In the genomic region with DNA sequence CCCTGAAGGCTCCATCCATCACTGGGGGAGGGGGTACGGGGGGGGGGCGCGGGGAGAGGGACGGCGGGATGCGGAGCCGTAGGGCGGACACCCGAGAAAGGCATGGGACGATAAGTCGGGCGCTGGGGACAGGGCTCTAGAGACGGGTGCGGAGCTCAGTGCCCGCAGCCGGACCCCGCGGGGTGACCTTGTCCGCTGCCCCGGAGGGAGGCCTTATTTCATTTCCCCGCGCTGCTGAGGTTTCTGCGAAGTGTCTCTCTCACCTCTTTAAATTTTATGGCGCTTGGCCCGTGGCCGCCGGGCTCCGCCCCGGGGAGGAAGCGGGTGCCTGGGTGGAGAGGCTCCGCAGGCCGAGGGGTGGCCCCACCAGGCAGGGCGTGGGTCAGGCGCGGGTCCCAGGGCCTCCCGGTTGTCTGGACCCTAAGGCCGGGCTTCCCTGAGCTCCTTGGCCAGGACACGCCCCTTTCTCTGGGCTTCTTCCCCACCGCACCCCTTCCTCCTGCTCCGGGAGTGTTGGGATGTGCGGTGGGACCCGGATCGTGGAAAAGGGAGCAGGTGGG, we compare ENCODE assay signal across 8 mouse cellular contexts.
DNase-seq lines count a peak whose midpoint lies in the region; ATAC-seq and TF ChIP-seq lines count a peak whose summit lies in the region.

No protein-coding gene starts in this region.

- H3K4me3 ChIP-seq in heart, embryonic 10.5 days: peak overlapping the region; percentile 67
- peak overlapping the region; percentile 40 for H3K4me3 ChIP-seq in brown adipose tissue, adult 24 weeks (ENCODE audit: insufficient read depth, low read depth, low read length)
- peak overlapping the region; percentile 53 for H3K4me3 ChIP-seq in heart, embryonic 12.5 days
- peak overlapping the region; percentile 35 for H3K4me3 ChIP-seq in limb, embryonic 11.5 days (ENCODE audit: low read depth, low read length)
- peak overlapping the region; percentile 42 for H3K4me3 ChIP-seq in neural tube, embryonic 12.5 days
- no peak overlapping the region for H3K4me3 ChIP-seq in thymus, adult 2 months (ENCODE audit: control insufficient read depth, insufficient read depth, low read length)

- ATAC-seq in heart, embryonic 12.5 days (ENCODE audit: insufficient number of reproducible peaks, low FRiP score): peak; percentile 57; the same call in 1 of the 2 replicates
- peak; percentile 71; the same call in 1 of the 2 replicates for ATAC-seq in limb, embryonic 11.5 days (ENCODE audit: insufficient number of reproducible peaks, low FRiP score, low TSS enrichment, low read depth)
- no peak for ATAC-seq in neural tube, embryonic 12.5 days (ENCODE audit: low FRiP score, low read depth)

- 1% methylated on average over 36 of the region's 43 CpGs for WGBS in heart, embryonic 10.5 days
- 1% methylated on average over 37 of the region's 43 CpGs for WGBS in heart, embryonic 12.5 days
- under 1% methylated on average over 40 of the region's 43 CpGs for WGBS in limb, embryonic 11.5 days
- WGBS in neural tube, embryonic 12.5 days: under 1% methylated on average over 43 of the region's 43 CpGs
- WGBS in thymus, adult 2 months: 2% methylated on average over 42 of the region's 43 CpGs

- H3K36me3 ChIP-seq in heart, embryonic 10.5 days: no peaks in the 10 kb centered on the region
- no peaks in the 10 kb centered on the region for H3K36me3 ChIP-seq in heart, embryonic 12.5 days
- no peaks in the 10 kb centered on the region for H3K36me3 ChIP-seq in limb, embryonic 11.5 days (ENCODE audit: control insufficient read depth, insufficient read depth, low read length)
- H3K36me3 ChIP-seq in neural tube, embryonic 12.5 days: no peaks in the 10 kb centered on the region
- H3K36me3 ChIP-seq in thymus, adult 2 months (ENCODE audit: control insufficient read depth, insufficient read depth, low read length): no peaks in the 10 kb centered on the region

- peak overlapping the region; percentile 87 for H3K4me2 ChIP-seq in heart, embryonic 12.5 days
- peak overlapping the region; percentile 73 for H3K4me2 ChIP-seq in limb, embryonic 11.5 days (ENCODE audit: low read depth, severe bottlenecking)
- H3K4me2 ChIP-seq in neural tube, embryonic 12.5 days (replicated peaks): peak overlapping the region; percentile 85

- peak overlapping the region; percentile 56 for H3K9ac ChIP-seq in heart, embryonic 12.5 days
- peak overlapping the region; percentile 43; the same call in 1 of the 2 replicates for H3K9ac ChIP-seq in limb, embryonic 11.5 days (ENCODE audit: low read length)
- H3K9ac ChIP-seq in neural tube, embryonic 12.5 days: peak overlapping the region; percentile 50

- no peak for TF ChIP-seq POLR2A in thymus, adult 2 months (IDR thresholded peaks at IDR 0.05; ENCODE audit: control insufficient read depth, extremely low read depth, insufficient read depth, low read length, poor library complexity)

- 0 out of 2 replicates have a peak, but pooled peaks cover 3% of the 10 kb centered on the region for H3K9me3 ChIP-seq in heart, embryonic 10.5 days
- H3K9me3 ChIP-seq in heart, embryonic 12.5 days (replicated peaks): 0 out of 2 replicates have a peak, but pooled peaks cover 4% of the 10 kb centered on the region
- H3K9me3 ChIP-seq in limb, embryonic 11.5 days (ENCODE audit: control insufficient read depth, low read length): no peaks in the 10 kb centered on the region
- no peaks in the 10 kb centered on the region for H3K9me3 ChIP-seq in neural tube, embryonic 12.5 days

- H3K4me1 ChIP-seq in heart, embryonic 10.5 days: peaks cover 23% of the 10 kb centered on the region
- H3K4me1 ChIP-seq in brown adipose tissue, adult 24 weeks (ENCODE audit: control insufficient read depth, insufficient read depth, insufficient read length, low read length): no peaks in the 10 kb centered on the region
- peaks cover 21% of the 10 kb centered on the region for H3K4me1 ChIP-seq in heart, embryonic 12.5 days (replicated peaks)
- H3K4me1 ChIP-seq in limb, embryonic 11.5 days (ENCODE audit: control insufficient read depth, insufficient read depth, low read length): peaks cover 27% of the 10 kb centered on the region
- H3K4me1 ChIP-seq in neural tube, embryonic 12.5 days: peaks cover 38% of the 10 kb centered on the region
- H3K4me1 ChIP-seq in thymus, adult 2 months (replicated peaks; ENCODE audit: control insufficient read depth, insufficient read depth, low read length): no peaks in the 10 kb centered on the region

- peak overlapping the region; percentile 74 for H3K27ac ChIP-seq in heart, embryonic 10.5 days
- no peak overlapping the region for H3K27ac ChIP-seq in brown adipose tissue, adult 24 weeks (replicated peaks; ENCODE audit: low read depth, low read length)
- no peak overlapping the region for H3K27ac ChIP-seq in heart, embryonic 12.5 days (ENCODE audit: poor library complexity, severe bottlenecking)
- peak overlapping the region; percentile 72 for H3K27ac ChIP-seq in limb, embryonic 11.5 days (replicated peaks; ENCODE audit: low read depth, low read length)
- H3K27ac ChIP-seq in neural tube, embryonic 12.5 days: peak overlapping the region; percentile 72; the same call in 1 of the 2 replicates
- no peak overlapping the region for H3K27ac ChIP-seq in thymus, adult 2 months (ENCODE audit: control insufficient read depth, insufficient read depth, low read length)

- no peak for DNase-seq in heart, embryonic 10.5 days (ENCODE audit: low spot score)
- no peak for DNase-seq in heart, adult 9 months (ENCODE audit: low spot score in 2 of 2)
- DNase-seq in limb, embryonic 11.5 days (ENCODE audit: low spot score): peak; percentile 82
- DNase-seq in left cerebral cortex, adult 11 months (ENCODE audit: low spot score): no peak
- DNase-seq in thymus, adult 2 months: no peak

- TF ChIP-seq CTCF in thymus, adult 2 months (IDR thresholded peaks at IDR 0.05; ENCODE audit: borderline replicate concordance, control insufficient read depth, extremely low read depth, insufficient read depth, low read length, poor library complexity): no peak

- H3K27me3 ChIP-seq in heart, embryonic 10.5 days (ENCODE audit: insufficient read depth, poor library complexity, severe bottlenecking): peaks cover 83% of the 10 kb centered on the region
- H3K27me3 ChIP-seq in heart, embryonic 12.5 days (replicated peaks): peaks cover 81% of the 10 kb centered on the region
- H3K27me3 ChIP-seq in limb, embryonic 11.5 days (ENCODE audit: control insufficient read depth, insufficient read depth, low read length): peaks cover 17% of the 10 kb centered on the region
- H3K27me3 ChIP-seq in neural tube, embryonic 12.5 days (replicated peaks): peaks cover 48% of the 10 kb centered on the region
- H3K27me3 ChIP-seq in thymus, adult 2 months (ENCODE audit: control insufficient read depth, insufficient read depth, low read length): peaks cover 6% of the 10 kb centered on the region; the same call in 1 of the 2 replicates

Comparison
In these comparisons a context has a peak if more than half of its experiments do, and no peak if none do; other contexts are left out.
1. H3K27ac ChIP-seq: peak in heart, embryonic 10.5 days (single experiment), limb, embryonic 11.5 days (single experiment) and neural tube, embryonic 12.5 days (single experiment); none in brown adipose tissue, adult 24 weeks (single experiment), heart, embryonic 12.5 days (single experiment) and thymus, adult 2 months (single experiment).
2. Peak in every context shown above with its lines, with median percentiles within 50 percentile points of each other: H3K4me2 ChIP-seq and H3K9ac ChIP-seq.